In genomic region chr5:111476141-111476540, GRCm38 (mm10) we compare ENCODE assay signal across 23 mouse cellular contexts. TPM values are rescaled to one million over a fixed set of nuclear protein-coding genes. Genes with fewer than 3 reads are reported as not detected.
DNase-seq lines count a peak whose midpoint lies in the region; ATAC-seq and TF ChIP-seq lines count a peak whose summit lies in the region.
"Had no signal": no experiment of that assay in that cellular context is flagged by ENCODE, and none has a peak within 500 bp of the region (broad histone marks: within the 10 kb centered on the region; RNA-seq: fewer than 3 reads in every experiment).

No protein-coding gene starts in this region.

- H3K27me3 ChIP-seq in forebrain, embryonic 13.5 days = no peaks in the 10 kb centered on the region
- no peaks in the 10 kb centered on the region for H3K27me3 ChIP-seq in forebrain, postnatal 0 days (ENCODE audit: insufficient read depth, low read length)
- H3K27me3 ChIP-seq in kidney, adult 2 months (replicated peaks; ENCODE audit: control insufficient read depth, insufficient read depth, low read length) = no peaks in the 10 kb centered on the region
- H3K27me3 ChIP-seq: CH12.LX; liver, embryonic 15.5 days had no signal

- no peak overlapping the region for H3K9ac ChIP-seq in forebrain, embryonic 13.5 days
- H3K9ac ChIP-seq in forebrain, postnatal 0 days = no peak overlapping the region
- H3K9ac ChIP-seq: limb, embryonic 13.5 days; liver, embryonic 15.5 days had no signal

- H3K4me1 ChIP-seq in forebrain, embryonic 13.5 days = peaks cover 12% of the 10 kb centered on the region
- H3K4me1 ChIP-seq in forebrain, postnatal 0 days (ENCODE audit: insufficient read depth) = peaks cover 9% of the 10 kb centered on the region; the same call in 1 of the 2 replicates
- H3K4me1 ChIP-seq in kidney, adult 2 months (ENCODE audit: control insufficient read depth, insufficient read depth, low read length) = no peaks in the 10 kb centered on the region

- no peaks in the 10 kb centered on the region for H3K9me3 ChIP-seq in forebrain, embryonic 13.5 days (replicated peaks)
- no peaks in the 10 kb centered on the region for H3K9me3 ChIP-seq in forebrain, postnatal 0 days (ENCODE audit: low read length)
- H3K9me3 ChIP-seq: limb, embryonic 13.5 days; liver, embryonic 15.5 days had no signal

- TF ChIP-seq CTCF in forebrain, postnatal 0 days (IDR thresholded peaks at IDR 0.05; ENCODE audit: low read depth) = no peak
- TF ChIP-seq CTCF in kidney, adult 2 months (conservative IDR thresholded peaks at IDR 0.05; ENCODE audit: insufficient read depth, insufficient read length, low read depth, low read length) = no peak
- no peak for TF ChIP-seq CTCF in brain, embryonic 14.5 days (IDR thresholded peaks at IDR 0.05; ENCODE audit: borderline replicate concordance, extremely low read depth, insufficient read depth, insufficient read length)

- 72% methylated on average over 6 of the region's 6 CpGs for WGBS in forebrain, embryonic 13.5 days
- 60% methylated on average over 6 of the region's 6 CpGs for WGBS in forebrain, postnatal 0 days
- WGBS in kidney, adult 2 months = 81% methylated on average over 6 of the region's 6 CpGs

- DNase-seq in forebrain, postnatal 0 days = no peak
- DNase-seq in kidney, adult 2 months = peak; percentile 10
- no peak for DNase-seq in kidney, postnatal 10 days
- DNase-seq in 3T3-L1 (ENCODE audit: low read depth, low spot score) = peak; percentile 12
- DNase-seq in brain, embryonic 14.5 days (ENCODE audit: low read depth) = peak; percentile 35
- no peak for DNase-seq in kidney, postnatal 25 days
- DNase-seq: adrenal gland, postnatal 36 days; cerebellum, adult 18-20 months; embryo, embryonic 11 days; heart, adult 11 months; heart, postnatal 36 days; kidney, adult 9 months; kidney, postnatal 4 days; midbrain, embryonic 14.5 days; right cerebral cortex, postnatal 14 days; spleen, adult 18-20 months; thymus, postnatal 25 days had no signal

- ATAC-seq in forebrain, embryonic 13.5 days = 0 out of 2 replicates have a peak, but pooled peaks have one; percentile 48
- ATAC-seq in forebrain, postnatal 0 days = no peak

- no peak overlapping the region for H3K4me3 ChIP-seq in forebrain, embryonic 13.5 days
- no peak overlapping the region for H3K4me3 ChIP-seq in forebrain, postnatal 0 days (ENCODE audit: low read depth, low read length)
- no peak overlapping the region for H3K4me3 ChIP-seq in kidney, adult 2 months (ENCODE audit: insufficient read depth, low read depth, low read length)
- H3K4me3 ChIP-seq: limb, embryonic 13.5 days; liver, embryonic 15.5 days had no signal

- peak overlapping the region; percentile 25; the same call in 1 of the 2 replicates for H3K27ac ChIP-seq in forebrain, embryonic 13.5 days
- no peak overlapping the region for H3K27ac ChIP-seq in forebrain, postnatal 0 days (ENCODE audit: low read depth, low read length)
- no peak overlapping the region for H3K27ac ChIP-seq in kidney, adult 2 months (ENCODE audit: insufficient read depth, low read depth, low read length)
- H3K27ac ChIP-seq: limb, embryonic 13.5 days; liver, embryonic 15.5 days; macrophage had no signal

- TF ChIP-seq POLR2A in kidney, adult 2 months (IDR thresholded peaks at IDR 0.05; ENCODE audit: low read depth, low read length) = no peak
- no peak for TF ChIP-seq POLR2A in brain, embryonic 14.5 days (IDR thresholded peaks at IDR 0.05; ENCODE audit: borderline replicate concordance, extremely low read depth, insufficient read depth, insufficient read length, poor library complexity, severe bottlenecking)

- H3K4me2 ChIP-seq in forebrain, embryonic 13.5 days = no peak overlapping the region
- H3K4me2 ChIP-seq in forebrain, postnatal 0 days (ENCODE audit: low read depth) = no peak overlapping the region
- H3K4me2 ChIP-seq: limb, embryonic 13.5 days; liver, embryonic 15.5 days had no signal

- no peaks in the 10 kb centered on the region for H3K36me3 ChIP-seq in forebrain, embryonic 13.5 days (ENCODE audit: poor library complexity, severe bottlenecking)
- H3K36me3 ChIP-seq in forebrain, postnatal 0 days (ENCODE audit: insufficient read depth) = no peaks in the 10 kb centered on the region
- no peaks in the 10 kb centered on the region for H3K36me3 ChIP-seq in kidney, adult 2 months (ENCODE audit: control insufficient read depth, insufficient read depth, low read length)
- H3K36me3 ChIP-seq: limb, embryonic 13.5 days; liver, embryonic 15.5 days had no signal

RNA-seq across cellular contexts. Expression of gene Mn1, which starts 59.0 kb away (rescaled TPM):
- polyA plus RNA-seq in forebrain, embryonic 13.5 days (2015; fragmentation: Nextera tagmentation; extraction: Ambion mirVana) = 81.0 and 89.3 TPM in 2 replicates
- total RNA-seq in forebrain, postnatal 0 days (2014; rRNA removed) = 108 and 123 TPM in 2 replicates
- polyA plus RNA-seq in forebrain, postnatal 0 days (2015; fragmentation: Nextera tagmentation; extraction: Ambion mirVana) = 57.9 and 73.2 TPM in 2 replicates
- polyA plus RNA-seq in kidney, adult 2 months (2012; rRNA removed) = 1.1 and 1.4 TPM in 2 replicates
- 46.8 and 54.3 TPM in 2 replicates for polyA plus RNA-seq in brain, embryonic 14.5 days (2012; rRNA removed)
- total RNA-seq: CH12.LX; neutrophil, adult 5-6 weeks had no signal
- polyA plus RNA-seq: macrophage had no signal

Comparison
In these comparisons a context has a peak if more than half of its experiments do, and no peak if none do; other contexts are left out.
1. DNase-seq: peak in kidney, adult 2 months (single experiment), 3T3-L1 (single experiment) and brain, embryonic 14.5 days (single experiment); none in forebrain, postnatal 0 days (single experiment), kidney, postnatal 10 days (single experiment) and kidney, postnatal 25 days (0 of 2).
2. RNA of gene Mn1, which starts 59.0 kb away (polyA plus RNA-seq): 81.0 to 89.3 TPM in forebrain, embryonic 13.5 days, 57.9 to 73.2 TPM in forebrain, postnatal 0 days and 46.8 to 54.3 TPM in brain, embryonic 14.5 days; 1.1 to 1.4 TPM in kidney, adult 2 months; every median in the first group is over 10 times any median in the second.